Mouse (Mus musculus): ENCODE results near the gene Gm20388. TPM values are rescaled to one million over a fixed set of nuclear protein-coding genes. Genes with fewer than 3 reads are reported as not detected.

Gene Gm20388
- polyA plus RNA-seq, 1 experiment from 2014 or later: not detected

- Histone ChIP-seq H3K4me2 (ENCODE audit: low read length) (no peak overlapping the region), H3K4me1 (ENCODE audit: control insufficient read depth in 2 of 2, insufficient read depth in 2 of 2, low read length in 2 of 2) (no peaks in the 10 kb centered on the region; a peak in 1 of 4 replicates), H3K9ac (ENCODE audit: low read length) (no peak overlapping the region), H3K4me3 (ENCODE audit: control insufficient read depth in 1 of 2, insufficient read depth in 1 of 2, low read depth in 1 of 2, low read length in 2 of 2) (no peak overlapping the region), H3K36me3 (ENCODE audit: control insufficient read depth, insufficient read depth, low read length) (no peaks in the 10 kb centered on the region), H3K9me3 (ENCODE audit: control insufficient read depth, low read length) (no peaks in the 10 kb centered on the region), H3K27me3 (ENCODE audit: control insufficient read depth, insufficient read depth, low read length) (no peaks in the 10 kb centered on the region), H3K27ac (replicated peaks in 1 of 2; ENCODE audit: control insufficient read depth in 1 of 2, insufficient read depth in 1 of 2, low read depth in 2 of 2, low read length in 2 of 2) (no peak overlapping the region)
- WGBS: 87% methylated on average over 16 of the region's 16 CpGs
- no peak for ATAC-seq (ENCODE audit: insufficient number of reproducible peaks, insufficient read depth, low FRiP score, low read depth)
Observed at GRCm38 (mm10) chr8:122088631-122089030, 2178.0 kb downstream of the Gm20388 start.

- Histone ChIP-seq H3K27me3 (ENCODE audit: control insufficient read depth, insufficient read depth, low read length) (no peaks in the 10 kb centered on the region), H3K9me3 (ENCODE audit: control insufficient read depth, low read length) (no peaks in the 10 kb centered on the region), H3K4me1 (ENCODE audit: control insufficient read depth in 2 of 2, insufficient read depth in 2 of 2, low read length in 2 of 2) (no peaks in the 10 kb centered on the region; a peak in 1 of 4 replicates), H3K4me2 (ENCODE audit: low read length) (no peak overlapping the region), H3K36me3 (ENCODE audit: control insufficient read depth, insufficient read depth, low read length) (no peaks in the 10 kb centered on the region), H3K4me3 (ENCODE audit: control insufficient read depth in 1 of 2, insufficient read depth in 1 of 2, low read depth in 1 of 2, low read length in 2 of 2) (no peak overlapping the region), H3K27ac (replicated peaks in 1 of 2; ENCODE audit: control insufficient read depth in 1 of 2, insufficient read depth in 1 of 2, low read depth in 2 of 2, low read length in 2 of 2) (no peak overlapping the region), H3K9ac (ENCODE audit: low read length) (no peak overlapping the region)
- WGBS: 77% methylated on average over 7 of the region's 7 CpGs
- no peak for ATAC-seq (ENCODE audit: insufficient number of reproducible peaks, insufficient read depth, low FRiP score, low read depth)
Observed at GRCm38 (mm10) chr8:122089186-122089700, 2178.6 kb downstream of the Gm20388 start.

GRCm38 (mm10) chr8:122092476-122092875 is 2181.8 kb downstream of the Gm20388 start:
- 70% methylated on average over 5 of the region's 5 CpGs for WGBS
- ATAC-seq (ENCODE audit: insufficient number of reproducible peaks, insufficient read depth, low FRiP score, low read depth): no peak
- H3K4me2 ChIP-seq (ENCODE audit: low read length): no peak overlapping the region
- H3K27ac ChIP-seq (replicated peaks in 1 of 2; ENCODE audit: control insufficient read depth in 1 of 2, insufficient read depth in 1 of 2, low read depth in 2 of 2, low read length in 2 of 2): no peak overlapping the region
- H3K36me3 ChIP-seq (ENCODE audit: control insufficient read depth, insufficient read depth, low read length): no peaks in the 10 kb centered on the region
- no peaks in the 10 kb centered on the region for H3K9me3 ChIP-seq (ENCODE audit: control insufficient read depth, low read length)
- no peak overlapping the region for H3K9ac ChIP-seq (ENCODE audit: low read length)
- no peaks in the 10 kb centered on the region for H3K27me3 ChIP-seq (ENCODE audit: control insufficient read depth, insufficient read depth, low read length)
- H3K4me3 ChIP-seq (ENCODE audit: control insufficient read depth in 1 of 2, insufficient read depth in 1 of 2, low read depth in 1 of 2, low read length in 2 of 2): no peak overlapping the region
- no peaks in the 10 kb centered on the region; a peak in 1 of 4 replicates for H3K4me1 ChIP-seq (ENCODE audit: control insufficient read depth in 2 of 2, insufficient read depth in 2 of 2, low read length in 2 of 2)

GRCm38 (mm10) chr8:122098766-122099165 is 2188.1 kb downstream of the Gm20388 start:
- H3K4me2 ChIP-seq (ENCODE audit: low read length): no peak overlapping the region
- 69% methylated on average over 3 of the region's 3 CpGs for WGBS
- H3K9ac ChIP-seq (ENCODE audit: low read length): no peak overlapping the region
- H3K9me3 ChIP-seq (ENCODE audit: control insufficient read depth, low read length): no peaks in the 10 kb centered on the region
- H3K36me3 ChIP-seq (ENCODE audit: control insufficient read depth, insufficient read depth, low read length): no peaks in the 10 kb centered on the region
- H3K27me3 ChIP-seq (ENCODE audit: control insufficient read depth, insufficient read depth, low read length): no peaks in the 10 kb centered on the region
- H3K4me3 ChIP-seq (ENCODE audit: control insufficient read depth in 1 of 2, insufficient read depth in 1 of 2, low read depth in 1 of 2, low read length in 2 of 2): no peak overlapping the region
- H3K4me1 ChIP-seq (ENCODE audit: control insufficient read depth in 2 of 2, insufficient read depth in 2 of 2, low read length in 2 of 2): peaks cover 19 to 20% of the 10 kb centered on the region in 2 experiments
- ATAC-seq (ENCODE audit: insufficient number of reproducible peaks, insufficient read depth, low FRiP score, low read depth): no peak
- no peak overlapping the region for H3K27ac ChIP-seq (replicated peaks in 1 of 2; ENCODE audit: control insufficient read depth in 1 of 2, insufficient read depth in 1 of 2, low read depth in 2 of 2, low read length in 2 of 2)

GRCm38 (mm10) chr8:122099711-122100220 is 2189.1 kb downstream of the Gm20388 start:
- no peak overlapping the region for H3K27ac ChIP-seq (replicated peaks in 1 of 2; ENCODE audit: control insufficient read depth in 1 of 2, insufficient read depth in 1 of 2, low read depth in 2 of 2, low read length in 2 of 2)
- no peaks in the 10 kb centered on the region for H3K36me3 ChIP-seq (ENCODE audit: control insufficient read depth, insufficient read depth, low read length)
- peaks cover 25 to 26% of the 10 kb centered on the region in 2 experiments for H3K4me1 ChIP-seq (ENCODE audit: control insufficient read depth in 2 of 2, insufficient read depth in 2 of 2, low read length in 2 of 2)
- no peak for ATAC-seq (ENCODE audit: insufficient number of reproducible peaks, insufficient read depth, low FRiP score, low read depth)
- 69% methylated on average over 7 of the region's 7 CpGs for WGBS
- no peaks in the 10 kb centered on the region for H3K27me3 ChIP-seq (ENCODE audit: control insufficient read depth, insufficient read depth, low read length)
- no peak overlapping the region for H3K4me3 ChIP-seq (ENCODE audit: control insufficient read depth in 1 of 2, insufficient read depth in 1 of 2, low read depth in 1 of 2, low read length in 2 of 2)
- H3K4me2 ChIP-seq (ENCODE audit: low read length): no peak overlapping the region
- no peak overlapping the region for H3K9ac ChIP-seq (ENCODE audit: low read length)
- no peaks in the 10 kb centered on the region for H3K9me3 ChIP-seq (ENCODE audit: control insufficient read depth, low read length)

- H3K27ac ChIP-seq (replicated peaks in 1 of 2; ENCODE audit: control insufficient read depth in 1 of 2, insufficient read depth in 1 of 2, low read depth in 2 of 2, low read length in 2 of 2): no peak overlapping the region
- 48% methylated on average over 5 of the region's 5 CpGs for WGBS
Observed at GRCm38 (mm10) chr8:122101816-122102215, 2191.2 kb downstream of the Gm20388 start.

GRCm38 (mm10) chr8:122102286-122102685 is 2191.6 kb downstream of the Gm20388 start:
- no peak overlapping the region for H3K4me2 ChIP-seq (ENCODE audit: low read length)
- H3K9ac ChIP-seq (ENCODE audit: low read length): no peak overlapping the region
- H3K9me3 ChIP-seq (ENCODE audit: control insufficient read depth, low read length): no peaks in the 10 kb centered on the region
- peaks cover 42 to 43% of the 10 kb centered on the region in 2 experiments for H3K4me1 ChIP-seq (ENCODE audit: control insufficient read depth in 2 of 2, insufficient read depth in 2 of 2, low read length in 2 of 2)
- H3K27me3 ChIP-seq (ENCODE audit: control insufficient read depth, insufficient read depth, low read length): no peaks in the 10 kb centered on the region
- H3K4me3 ChIP-seq (ENCODE audit: control insufficient read depth in 1 of 2, insufficient read depth in 1 of 2, low read depth in 1 of 2, low read length in 2 of 2): no peak overlapping the region
- 45% methylated on average over 8 of the region's 8 CpGs for WGBS
- ATAC-seq (ENCODE audit: insufficient number of reproducible peaks, insufficient read depth, low FRiP score, low read depth): no peak
- no peaks in the 10 kb centered on the region for H3K36me3 ChIP-seq (ENCODE audit: control insufficient read depth, insufficient read depth, low read length)
- no peak overlapping the region; a peak in 2 of 4 replicates for H3K27ac ChIP-seq (replicated peaks in 1 of 2; ENCODE audit: control insufficient read depth in 1 of 2, insufficient read depth in 1 of 2, low read depth in 2 of 2, low read length in 2 of 2)

More at GRCm38 (mm10) chr8:122101816-122102215, 2191.2 kb downstream of the Gm20388 start:
- H3K27me3 ChIP-seq (ENCODE audit: control insufficient read depth, insufficient read depth, low read length): no peaks in the 10 kb centered on the region
- no peak overlapping the region for H3K9ac ChIP-seq (ENCODE audit: low read length)
- no peaks in the 10 kb centered on the region for H3K9me3 ChIP-seq (ENCODE audit: control insufficient read depth, low read length)
- H3K4me3 ChIP-seq (ENCODE audit: control insufficient read depth in 1 of 2, insufficient read depth in 1 of 2, low read depth in 1 of 2, low read length in 2 of 2): no peak overlapping the region
- H3K4me1 ChIP-seq (ENCODE audit: control insufficient read depth in 2 of 2, insufficient read depth in 2 of 2, low read length in 2 of 2): peaks cover 37 to 38% of the 10 kb centered on the region in 2 experiments
- no peak for ATAC-seq (ENCODE audit: insufficient number of reproducible peaks, insufficient read depth, low FRiP score, low read depth)
- no peaks in the 10 kb centered on the region for H3K36me3 ChIP-seq (ENCODE audit: control insufficient read depth, insufficient read depth, low read length)
- no peak overlapping the region for H3K4me2 ChIP-seq (ENCODE audit: low read length)

GRCm38 (mm10) chr8:122103241-122103640 is 2192.6 kb downstream of the Gm20388 start:
- ATAC-seq (ENCODE audit: insufficient number of reproducible peaks, insufficient read depth, low FRiP score, low read depth): no peak
- 60% methylated on average over 9 of the region's 9 CpGs for WGBS
- peak overlapping the region; percentile 65 to 67 for H3K27ac ChIP-seq (replicated peaks in 1 of 2; ENCODE audit: control insufficient read depth in 1 of 2, insufficient read depth in 1 of 2, low read depth in 2 of 2, low read length in 2 of 2)
- no peaks in the 10 kb centered on the region for H3K36me3 ChIP-seq (ENCODE audit: control insufficient read depth, insufficient read depth, low read length)
- H3K9me3 ChIP-seq (ENCODE audit: control insufficient read depth, low read length): no peaks in the 10 kb centered on the region
- peaks cover 43 to 44% of the 10 kb centered on the region in 2 experiments for H3K4me1 ChIP-seq (ENCODE audit: control insufficient read depth in 2 of 2, insufficient read depth in 2 of 2, low read length in 2 of 2)
- H3K4me3 ChIP-seq (ENCODE audit: control insufficient read depth in 1 of 2, insufficient read depth in 1 of 2, low read depth in 1 of 2, low read length in 2 of 2): no peak overlapping the region
- H3K9ac ChIP-seq (ENCODE audit: low read length): no peak overlapping the region
- H3K4me2 ChIP-seq (ENCODE audit: low read length): no peak overlapping the region
- no peaks in the 10 kb centered on the region for H3K27me3 ChIP-seq (ENCODE audit: control insufficient read depth, insufficient read depth, low read length)

Data from heart, embryonic 14.5 days (tissue).